Mouse (Mus musculus): ENCODE measurements around the gene Dirc2. TPM values are rescaled to one million over a fixed set of nuclear protein-coding genes. Genes with fewer than 3 reads are reported as not detected.

Gene Dirc2
- 3.8 and 5.1 TPM in 2 replicates for polyA plus RNA-seq (2012; rRNA removed)

GRCm38 (mm10) chr16:35768785-35769642 lies at the start of gene Dirc2:
Gene Dirc2, minus strand, starts transcription at chr16:35769356.

GRCm38 (mm10) chr16:35769878-35770657 lies 912 bp upstream of the Dirc2 start, which contains the start of gene Hspbap1:
Gene Hspbap1, plus strand, starts transcription at chr16:35770375.

Other genes with a start within 250 kb of the Dirc2 start
- 0.08 and 0.26 TPM in 2 replicates for gene Sema5b, start 228.2 kb downstream of the Dirc2 start, polyA plus RNA-seq (2012; rRNA removed)
- 12.0 and 14.6 TPM in 2 replicates for gene Hspbap1, start 1.0 kb upstream of the Dirc2 start, polyA plus RNA-seq (2012; rRNA removed)
- gene Parp14, start 102.2 kb upstream of the Dirc2 start, polyA plus RNA-seq (2012; rRNA removed), result 1.4 and 2.1 TPM in 2 replicates
- gene Parp9, start 169.1 kb upstream of the Dirc2 start, polyA plus RNA-seq (2012; rRNA removed), result 5.8 and 7.4 TPM in 2 replicates
- gene Dtx3l, start 169.8 kb upstream of the Dirc2 start, polyA plus RNA-seq (2012; rRNA removed), result 2.4 and 3.4 TPM in 2 replicates
- gene Kpna1, start 209.4 kb upstream of the Dirc2 start, polyA plus RNA-seq (2012; rRNA removed), result 11.1 and 13.5 TPM in 2 replicates

Measured in liver, embryonic 14 days (tissue).